Mouse (Mus musculus) gastrocnemius, postnatal 14 days (tissue): ENCODE measurements around the gene Nrm. TPM values are rescaled to one million over a fixed set of nuclear protein-coding genes. Genes with fewer than 3 reads are reported as not detected.

Experiments used
- DNase-seq: peaks from one replicate; pipeline ENCODE4 v3.0.0; 2021; ENCODE audit warnings: mixed read lengths
- intact Hi-C: fragments of 180-260 bp; cut with DNase I; formaldehyde crosslinking; loops from one replicate; pipeline ENCODE4 v1.15.1; 2025; ENCODE audit warnings: low total_unique reads
- microRNA-seq, 2 experiments: library from miRNA; unstranded; fragments of <30 nt; microRNA quantifications; one replicate each; pipeline ENCODE4 v1.2.0; 2021
- total RNA-seq, 2 experiments: library from RNA; stranded (reverse); gene quantifications; 2 replicates each; pipeline ENCODE4 v1.2.3; 2021

Nrm gene
- total RNA-seq, 2 experiments from 2014 or later = 4.8 TPM

DNA sequence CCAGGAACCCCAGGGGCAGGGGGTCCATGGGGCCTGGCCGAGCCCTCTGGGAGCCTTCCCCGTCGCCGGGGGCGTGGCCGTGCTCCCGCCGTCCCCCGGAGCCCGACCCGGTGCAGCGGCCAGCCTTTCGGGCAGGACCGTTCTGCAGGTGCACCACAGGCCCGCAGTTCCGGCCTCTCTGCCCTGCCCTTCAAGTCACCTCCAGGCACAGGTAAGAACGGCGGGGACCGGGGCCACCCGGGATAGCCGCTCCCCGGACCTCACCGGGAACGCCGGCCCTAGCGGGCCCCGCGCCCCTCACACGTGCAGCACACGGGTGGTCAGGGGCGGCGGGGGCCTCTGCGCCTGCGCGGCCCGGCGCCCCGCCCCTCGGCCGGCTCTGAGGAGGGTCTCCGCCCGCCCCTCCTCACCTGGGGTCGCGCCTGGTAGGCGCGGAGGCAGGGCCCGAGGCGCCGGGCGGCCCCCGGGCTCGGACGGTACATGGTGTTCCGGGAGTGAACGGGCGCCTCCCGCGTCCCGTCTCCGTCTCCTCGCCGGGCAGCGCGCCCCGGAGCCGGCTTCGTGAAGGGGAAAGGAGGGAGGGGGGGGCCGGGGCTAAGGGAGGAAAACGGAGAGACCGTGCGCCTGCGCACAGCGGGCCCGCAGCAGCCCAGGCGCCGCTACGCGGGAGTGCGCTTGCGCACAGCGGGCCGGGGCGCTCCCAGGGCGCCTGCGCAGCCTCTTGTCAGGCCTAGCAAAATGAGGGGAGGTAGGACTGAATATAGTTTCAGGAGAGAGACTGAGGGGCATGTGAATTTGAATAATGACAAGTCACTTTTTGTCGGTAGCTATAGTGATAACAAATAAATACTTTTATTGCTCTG lies 35.9 kb downstream of the Nrm start, which contains the start of gene 2310061I04Rik:
2310061I04Rik (minus strand) TSS at position 651 of the 863 bp plus-strand sequence.
- peak; percentile 91 for DNase-seq
- intact Hi-C loops = no loop called here

GRCm38 (mm10) chr17:35897644-35898573 lies 36.8 kb downstream of the Nrm start:
- intact Hi-C loops = no loop called here
- DNase-seq = no peak

DNA sequence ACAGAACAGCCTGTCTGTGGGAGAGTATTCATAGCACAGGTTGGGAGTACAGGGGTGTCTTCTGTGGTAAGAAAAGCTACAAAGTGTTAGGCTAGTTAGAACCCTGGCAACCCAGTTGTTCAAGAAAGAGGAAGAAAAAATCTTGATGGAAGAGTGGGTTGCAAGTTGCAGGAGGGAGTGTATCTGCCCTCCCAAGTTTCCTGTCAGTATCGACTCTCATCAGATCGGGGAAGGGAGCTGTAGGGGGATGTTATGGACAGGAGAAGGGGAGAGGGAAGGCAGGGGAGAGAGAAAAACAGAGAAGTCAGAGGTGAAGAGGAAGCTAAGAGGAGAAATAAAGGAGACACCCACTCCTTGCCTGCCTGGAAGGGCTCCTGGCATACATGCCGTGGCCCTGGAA lies 39.5 kb downstream of the Nrm start:
- DNase-seq = no peak
- intact Hi-C loops = no loop called here

- DNase-seq = no peak
- intact Hi-C loops = no loop called here
Observed at GRCm38 (mm10) chr17:35903343-35903991, 42.3 kb downstream of the Nrm start.

DNA sequence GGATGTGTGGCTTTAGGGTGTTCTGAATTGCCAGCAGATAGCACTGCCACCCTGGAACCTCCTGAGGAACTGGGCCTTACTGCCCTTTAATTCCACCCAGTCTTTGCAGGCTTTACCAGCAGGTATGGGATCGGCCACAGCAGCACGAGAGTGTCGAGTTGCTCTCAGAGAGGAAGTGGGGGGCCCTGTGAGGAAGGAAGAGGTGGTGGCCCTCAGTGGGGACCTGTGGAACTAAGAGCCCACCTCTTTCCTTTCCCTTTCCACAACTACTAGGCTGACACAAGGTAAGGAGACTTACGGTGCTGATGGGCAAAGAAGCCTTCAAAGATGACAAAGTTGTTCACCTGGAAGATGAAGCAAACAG lies 42.9 kb downstream of the Nrm start:
- intact Hi-C loops = no loop called here
- DNase-seq = no peak

GRCm38 (mm10) chr17:35905587-35905986 lies 44.5 kb downstream of the Nrm start:
- no peak for DNase-seq
- intact Hi-C loops = no loop called here

GRCm38 (mm10) chr17:35907609-35908008 lies 46.5 kb downstream of the Nrm start:
- no peak for DNase-seq
- intact Hi-C loops = no loop called here

DNA sequence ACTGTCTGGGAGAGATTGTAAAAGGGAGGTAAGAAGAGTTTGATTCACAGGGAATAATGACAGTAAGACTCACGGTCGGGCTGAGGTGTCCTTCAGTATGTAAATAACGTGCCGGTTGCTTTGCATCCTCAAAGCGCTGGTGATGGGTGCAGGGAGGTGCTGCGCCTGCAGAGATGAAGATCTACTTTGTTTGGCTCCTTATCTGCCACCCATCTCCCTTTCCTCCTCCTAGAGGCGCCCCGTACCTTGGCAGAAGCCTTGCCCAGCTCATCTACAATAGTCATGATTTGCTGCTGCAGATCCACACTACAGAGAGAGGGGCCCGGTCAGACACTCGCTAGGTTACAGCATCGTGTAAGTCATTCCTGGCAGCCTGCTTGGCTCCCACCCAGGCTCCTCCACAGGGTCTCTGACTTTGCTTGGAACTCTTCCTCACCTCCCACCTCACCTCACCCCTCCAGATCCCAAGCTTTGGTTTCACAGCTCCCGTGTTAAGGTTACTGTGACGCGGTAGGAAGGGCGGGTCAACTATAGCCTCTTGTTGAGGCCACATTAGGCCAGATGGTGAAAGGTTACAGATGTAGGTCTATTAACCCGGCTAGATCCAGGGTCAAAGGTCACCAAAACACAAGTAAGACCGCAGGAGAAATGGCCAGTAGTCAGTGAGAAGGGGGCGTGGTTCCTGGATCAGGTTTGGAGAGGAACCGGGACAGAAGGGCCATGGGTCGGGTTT lies 48.2 kb downstream of the Nrm start:
- intact Hi-C loops = no loop called here
- peak; percentile 26 for DNase-seq

DNA sequence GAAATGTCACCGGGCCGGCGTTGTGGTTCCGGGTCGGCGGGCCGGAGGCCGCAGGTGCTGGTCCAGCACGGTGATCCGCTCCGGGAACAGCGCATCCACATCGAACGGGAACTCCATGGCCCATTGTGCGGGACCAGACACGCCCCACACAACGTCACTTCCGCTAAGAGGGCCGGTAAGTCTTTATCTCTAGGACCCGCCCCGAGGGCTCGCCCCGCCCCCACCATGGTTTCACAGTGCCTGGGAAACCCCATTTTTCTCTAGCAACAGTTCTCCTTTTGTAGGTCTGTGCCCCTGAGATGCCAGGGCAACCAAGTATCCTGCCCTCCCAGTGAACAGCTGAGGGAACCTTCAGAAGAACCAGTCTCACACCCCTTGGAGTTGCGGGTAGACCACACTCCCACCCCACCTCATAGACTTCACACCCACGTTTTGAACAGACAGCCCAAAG lies 48.8 kb downstream of the Nrm start, which contains the start of gene Atat1:
Atat1 (minus strand) TSS at position 157 of the 451 bp plus-strand sequence.
- intact Hi-C loops = no loop called here

GRCm38 (mm10) chr17:35914975-35915374 lies 53.9 kb downstream of the Nrm start:
- intact Hi-C loops = no loop called here

More for the DNA sequence above, 48.8 kb downstream of the Nrm start, which contains the start of gene Atat1:
- peak; percentile 96 for DNase-seq

More at GRCm38 (mm10) chr17:35914975-35915374, 53.9 kb downstream of the Nrm start:
- no peak for DNase-seq

Small RNA genes lying within 50 kb of the gene (microRNA-seq; reads per million reads assigned to microRNA genes)
- gene Gm28033 = 0.64 to 1.0 reads per million in 2 experiments

Other genes with a start within 250 kb of the Nrm start
- gene Gm9573, start 234.7 kb upstream of the Nrm start, total RNA-seq = not detected
- gene Mucl3, start 217.6 kb upstream of the Nrm start, total RNA-seq = not detected
- gene Vars2, start 193.7 kb upstream of the Nrm start, total RNA-seq = 10 to 100 TPM; 15.7 to 16.6 TPM
- 10 to 100 TPM; 16.1 to 19.4 TPM for gene Gtf2h4, start 187.6 kb upstream of the Nrm start, total RNA-seq
- gene Ddr1, start 156.7 kb upstream of the Nrm start, total RNA-seq = 10 to 100 TPM; 20.3 to 23.4 TPM
- gene Ier3, start 39.6 kb upstream of the Nrm start, total RNA-seq = 1 to 10 TPM; 4.6 to 5.4 TPM
- gene Flot1, start 38.1 kb upstream of the Nrm start, total RNA-seq = 10 to 100 TPM; 39.2 to 40.3 TPM
- 100 to 1,000 TPM in 1 of 2 experiments, 10 to 100 TPM in 1; 95.6 to 123 TPM for gene Tubb5, start 23.0 kb upstream of the Nrm start, total RNA-seq
- gene Mdc1, start 19.8 kb upstream of the Nrm start, total RNA-seq = 1 to 10 TPM; 5.4 to 6.9 TPM
- gene Ppp1r18, start 4.3 kb downstream of the Nrm start, total RNA-seq = 10 to 100 TPM; 13.4 to 13.7 TPM
- gene Dhx16, start 18.5 kb downstream of the Nrm start, total RNA-seq = 10 to 100 TPM; 10.5 to 11.9 TPM
- gene 2310061I04Rik, start 36.1 kb downstream of the Nrm start, total RNA-seq = 10 to 100 TPM; 55.3 to 65.1 TPM
- 1 to 10 TPM; 3.5 to 4.3 TPM for gene Atat1, start 48.8 kb downstream of the Nrm start, total RNA-seq
- gene Mrps18b, start 55.1 kb downstream of the Nrm start, total RNA-seq = 10 to 100 TPM; 51.6 to 51.9 TPM
- 10 to 100 TPM; 26.0 to 28.3 TPM for gene Ppp1r10, start 55.1 kb downstream of the Nrm start, total RNA-seq
- gene Abcf1, start 108.4 kb downstream of the Nrm start, total RNA-seq = 10 to 100 TPM; 64.1 to 66.7 TPM
- 10 to 100 TPM; 16.3 to 19.0 TPM for gene Gnl1, start 118.5 kb downstream of the Nrm start, total RNA-seq
- 1 to 10 TPM; 4.2 to 5.0 TPM for gene Prr3, start 118.9 kb downstream of the Nrm start, total RNA-seq
- gene H2-T24, start 159.2 kb downstream of the Nrm start, total RNA-seq = under 1 TPM; 0.62 to 0.93 TPM
- 1 to 10 TPM; 6.4 to 7.7 TPM for gene H2-T23, start 171.5 kb downstream of the Nrm start, total RNA-seq
- gene H2-T22, start 181.4 kb downstream of the Nrm start, total RNA-seq = 1 to 10 TPM; 5.7 to 6.3 TPM
- gene Gm6034, start 181.6 kb downstream of the Nrm start, total RNA-seq = not detected
- gene Gm11127, start 197.1 kb downstream of the Nrm start, total RNA-seq = 1 to 10 TPM in 1 of 2 experiments, under 1 TPM in 1; 0.92 to 1.0 TPM